Mouse (Mus musculus): ENCODE measurements around the gene Adgrg2. TPM values are rescaled to one million over a fixed set of nuclear protein-coding genes. Genes with fewer than 3 reads are reported as not detected.

Adgrg2 gene
- 1 to 10 TPM in 1 of 26 experiments, under 1 TPM in 1, not detected in 24; 0.18 to 3.7 TPM for total RNA-seq (2018; cell fraction: chromatin; rRNA removed)
- total RNA-seq (2018; cell fraction: cytosol; rRNA removed): not detected
- under 1 TPM in 1 of 26 experiments, not detected in 25; 0.41 TPM for total RNA-seq (2018; cell fraction: nucleus; rRNA removed)
- polyA plus RNA-seq (2018): not detected in 3 replicates

GRCm38 (mm10) chrX:160390464-160390956 is at the start of gene Adgrg2:
Gene Adgrg2 (plus strand): TSS chrX:160390690.
- no peaks in the 10 kb centered on the region for H3K36me3 ChIP-seq (ENCODE audit: inconsistent target)
- no peak within 1 kb of the TSS for H3K27ac ChIP-seq
- no peak within 1 kb of the TSS for H3K4me3 ChIP-seq (ENCODE audit: inconsistent target)
- WGBS (ENCODE audit: missing documents): 27% methylated on average over 40 of the region's 42 CpGs
- no peaks in the 10 kb centered on the region for H3K79me2 ChIP-seq (ENCODE audit: inconsistent target)

GRCm38 (mm10) chrX:160350995-160351394 is 39.5 kb upstream of the Adgrg2 start:
- H3K27ac ChIP-seq: no peak overlapping the region
- no peak overlapping the region for H3K4me3 ChIP-seq (ENCODE audit: inconsistent target)
- H3K36me3 ChIP-seq (ENCODE audit: inconsistent target): no peaks in the 10 kb centered on the region
- H3K79me2 ChIP-seq (ENCODE audit: inconsistent target): no peaks in the 10 kb centered on the region
- WGBS (ENCODE audit: missing documents): 90% methylated on average over 7 of the region's 7 CpGs

GRCm38 (mm10) chrX:160351967-160352677 is 38.4 kb upstream of the Adgrg2 start:
- 29% methylated on average over 1 of the region's 1 CpGs for WGBS (ENCODE audit: missing documents)
- Histone ChIP-seq H3K27ac (no peak overlapping the region), H3K36me3 (ENCODE audit: inconsistent target) (no peaks in the 10 kb centered on the region), H3K4me3 (ENCODE audit: inconsistent target) (no peak overlapping the region), H3K79me2 (ENCODE audit: inconsistent target) (no peaks in the 10 kb centered on the region)

- Histone ChIP-seq H3K36me3 (ENCODE audit: inconsistent target) (no peaks in the 10 kb centered on the region), H3K4me3 (ENCODE audit: inconsistent target) (no peak overlapping the region)
- WGBS (ENCODE audit: missing documents): 77% methylated on average over 6 of the region's 6 CpGs
Observed at GRCm38 (mm10) chrX:160384748-160385501, 5.6 kb upstream of the Adgrg2 start.

GRCm38 (mm10) chrX:160385502-160385772 is 5.1 kb upstream of the Adgrg2 start:
- H3K4me3 ChIP-seq (ENCODE audit: inconsistent target): no peak overlapping the region
- 100% methylated on average over 1 of the region's 1 CpGs for WGBS (ENCODE audit: missing documents)
- no peaks in the 10 kb centered on the region for H3K36me3 ChIP-seq (ENCODE audit: inconsistent target)
- no peak overlapping the region for H3K27ac ChIP-seq
- H3K79me2 ChIP-seq (ENCODE audit: inconsistent target): no peaks in the 10 kb centered on the region

More at GRCm38 (mm10) chrX:160384748-160385501, 5.6 kb upstream of the Adgrg2 start:
- no peaks in the 10 kb centered on the region for H3K79me2 ChIP-seq (ENCODE audit: inconsistent target)
- H3K27ac ChIP-seq: no peak overlapping the region

- WGBS (ENCODE audit: missing documents): 79% methylated on average over 4 of the region's 4 CpGs
- H3K27ac ChIP-seq: no peak overlapping the region
- no peaks in the 10 kb centered on the region for H3K36me3 ChIP-seq (ENCODE audit: inconsistent target)
- no peak overlapping the region for H3K4me3 ChIP-seq (ENCODE audit: inconsistent target)
- no peaks in the 10 kb centered on the region for H3K79me2 ChIP-seq (ENCODE audit: inconsistent target)
Observed at GRCm38 (mm10) chrX:160412930-160413453, 22.5 kb downstream of the Adgrg2 start.

GRCm38 (mm10) chrX:160413881-160414395 is 23.4 kb downstream of the Adgrg2 start:
- H3K27ac ChIP-seq: no peak overlapping the region
- WGBS (ENCODE audit: missing documents): 86% methylated on average over 6 of the region's 7 CpGs
- no peaks in the 10 kb centered on the region for H3K79me2 ChIP-seq (ENCODE audit: inconsistent target)
- no peak overlapping the region for H3K4me3 ChIP-seq (ENCODE audit: inconsistent target)
- no peaks in the 10 kb centered on the region for H3K36me3 ChIP-seq (ENCODE audit: inconsistent target)

GRCm38 (mm10) chrX:160418397-160418796 is 27.9 kb downstream of the Adgrg2 start:
- WGBS (ENCODE audit: missing documents): 92% methylated on average over 5 of the region's 7 CpGs
- no peaks in the 10 kb centered on the region for H3K36me3 ChIP-seq (ENCODE audit: inconsistent target)
- no peak overlapping the region for H3K27ac ChIP-seq
- H3K4me3 ChIP-seq (ENCODE audit: inconsistent target): no peak overlapping the region
- no peaks in the 10 kb centered on the region for H3K79me2 ChIP-seq (ENCODE audit: inconsistent target)

GRCm38 (mm10) chrX:160423737-160424136 is 33.2 kb downstream of the Adgrg2 start:
- no peaks in the 10 kb centered on the region for H3K36me3 ChIP-seq (ENCODE audit: inconsistent target)
- H3K27ac ChIP-seq: no peak overlapping the region
- no peak overlapping the region for H3K4me3 ChIP-seq (ENCODE audit: inconsistent target)
- 89% methylated on average over 1 of the region's 1 CpGs for WGBS (ENCODE audit: missing documents)
- no peaks in the 10 kb centered on the region for H3K79me2 ChIP-seq (ENCODE audit: inconsistent target)

- H3K79me2 ChIP-seq (ENCODE audit: inconsistent target): no peaks in the 10 kb centered on the region
- H3K27ac ChIP-seq: no peak overlapping the region
- WGBS (ENCODE audit: missing documents): 91% methylated on average over 1 of the region's 1 CpGs
- no peaks in the 10 kb centered on the region for H3K36me3 ChIP-seq (ENCODE audit: inconsistent target)
- no peak overlapping the region for H3K4me3 ChIP-seq (ENCODE audit: inconsistent target)
Observed at GRCm38 (mm10) chrX:160426486-160426885, 36.0 kb downstream of the Adgrg2 start.

- Histone ChIP-seq H3K27ac (no peak overlapping the region), H3K79me2 (ENCODE audit: inconsistent target) (no peaks in the 10 kb centered on the region), H3K4me3 (ENCODE audit: inconsistent target) (no peak overlapping the region), H3K36me3 (ENCODE audit: inconsistent target) (no peaks in the 10 kb centered on the region)
- 40% methylated on average over 1 of the region's 1 CpGs for WGBS (ENCODE audit: missing documents)
Observed at GRCm38 (mm10) chrX:160426930-160427329, 36.4 kb downstream of the Adgrg2 start.

GRCm38 (mm10) chrX:160432192-160432591 is 41.7 kb downstream of the Adgrg2 start:
- H3K27ac ChIP-seq: no peak overlapping the region
- WGBS (ENCODE audit: missing documents): 97% methylated on average over 7 of the region's 7 CpGs
- no peaks in the 10 kb centered on the region for H3K36me3 ChIP-seq (ENCODE audit: inconsistent target)
- H3K4me3 ChIP-seq (ENCODE audit: inconsistent target): no peak overlapping the region
- H3K79me2 ChIP-seq (ENCODE audit: inconsistent target): no peaks in the 10 kb centered on the region

GRCm38 (mm10) chrX:160441272-160441671 is 50.8 kb downstream of the Adgrg2 start:
- Histone ChIP-seq H3K36me3 (ENCODE audit: inconsistent target) (no peaks in the 10 kb centered on the region), H3K79me2 (ENCODE audit: inconsistent target) (no peaks in the 10 kb centered on the region), H3K4me3 (ENCODE audit: inconsistent target) (no peak overlapping the region), H3K27ac (no peak overlapping the region)

- H3K27ac ChIP-seq: no peak overlapping the region
- no peak overlapping the region for H3K4me3 ChIP-seq (ENCODE audit: inconsistent target)
- no peaks in the 10 kb centered on the region for H3K79me2 ChIP-seq (ENCODE audit: inconsistent target)
- H3K36me3 ChIP-seq (ENCODE audit: inconsistent target): no peaks in the 10 kb centered on the region
- WGBS (ENCODE audit: missing documents): 83% methylated on average over 2 of the region's 3 CpGs
Observed at GRCm38 (mm10) chrX:160448351-160448750, 57.9 kb downstream of the Adgrg2 start.

- H3K4me3 ChIP-seq (ENCODE audit: inconsistent target): no peak overlapping the region
- 75% methylated on average over 2 of the region's 2 CpGs for WGBS (ENCODE audit: missing documents)
- no peaks in the 10 kb centered on the region for H3K79me2 ChIP-seq (ENCODE audit: inconsistent target)
- H3K36me3 ChIP-seq (ENCODE audit: inconsistent target): no peaks in the 10 kb centered on the region
- H3K27ac ChIP-seq: no peak overlapping the region
Observed at GRCm38 (mm10) chrX:160449363-160449762, 58.9 kb downstream of the Adgrg2 start.

All from macrophage (primary cell).